Mouse (Mus musculus) adrenal gland, adult (tissue): ENCODE results near the gene Sox5.
"Not testable (repeated sequence)": the region's sequence is repeated elsewhere in the genome, so short reads cannot be mapped to it uniquely, and the experiment has no call there.

Experiments
- DNase-seq, 2 experiments: peaks; one replicate each; pipeline ENCODE4 v3.0.0; 2022 to 2023; ENCODE audit warnings: low spot score in 1 of 2; ENCODE audit not compliant: inconsistent age in 2 of 2

Sox5 gene

GRCm38 (mm10) chr6:144301082-144301481 is 480.7 kb downstream of the Sox5 start:
- DNase-seq: no peak

- DNase-seq: no peak
Measured at GRCm38 (mm10) chr6:144299503-144299858, 482.3 kb downstream of the Sox5 start.

DNA sequence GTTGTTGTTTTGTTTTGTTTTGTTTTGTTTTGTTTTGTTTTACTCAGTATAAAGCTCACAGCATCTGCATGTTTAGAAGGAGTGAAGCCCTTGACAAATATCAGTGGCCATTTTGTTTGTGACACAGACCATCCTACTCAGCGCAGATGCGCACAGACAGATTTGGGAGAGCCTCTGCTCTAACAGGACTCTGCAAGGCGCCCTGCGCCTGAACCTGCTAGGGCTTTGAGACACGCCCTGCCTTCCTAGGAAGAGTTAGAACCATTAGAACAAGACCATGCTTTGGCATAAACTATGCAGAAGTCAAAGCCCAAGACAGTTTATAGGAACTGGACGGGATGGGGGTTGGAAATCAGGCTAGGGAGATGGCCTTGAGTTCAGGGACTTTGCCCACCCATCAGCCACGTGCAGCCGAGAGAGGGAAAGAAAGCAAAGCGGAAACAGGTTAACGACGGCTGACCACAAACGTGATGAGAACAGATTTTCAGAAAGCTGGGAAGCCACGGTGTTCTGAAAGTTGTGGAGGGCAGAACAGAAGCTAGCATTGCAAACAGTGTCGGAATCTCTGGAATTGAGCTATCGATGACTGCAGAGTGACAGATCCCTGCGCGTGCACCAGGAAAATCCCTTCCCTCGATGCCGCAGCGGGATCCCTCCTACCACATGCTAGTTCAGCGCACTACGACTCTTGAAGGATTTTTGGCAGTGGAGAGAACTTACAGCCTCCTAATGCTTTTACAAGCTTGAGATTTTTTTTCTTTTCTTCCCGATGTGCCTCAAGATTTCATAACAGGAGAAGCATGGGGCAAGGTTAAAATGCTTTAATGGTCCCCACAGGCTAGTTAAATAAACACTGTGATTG is 482.9 kb downstream of the Sox5 start:
- DNase-seq: no peak

GRCm38 (mm10) chr6:144297846-144298245 is 483.9 kb downstream of the Sox5 start:
- DNase-seq: no peak

DNA sequence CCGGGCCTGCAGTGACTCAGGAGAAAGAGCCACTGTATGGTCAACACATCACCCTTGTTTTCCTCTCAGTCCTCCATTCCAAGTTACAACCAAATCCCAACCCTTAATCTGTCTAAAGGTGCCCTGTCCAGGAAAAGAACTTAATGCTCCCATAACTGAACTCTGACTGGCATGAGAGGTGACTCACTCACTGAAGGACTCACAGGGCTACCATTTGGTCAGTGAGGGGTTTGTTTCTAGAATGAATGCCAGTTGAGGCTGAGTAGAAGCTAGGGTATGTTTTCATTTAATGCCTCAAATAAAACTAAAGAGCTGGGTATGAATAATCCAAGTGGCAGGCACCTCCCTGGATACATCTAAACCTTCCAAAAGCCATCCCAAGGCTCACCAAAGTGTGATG is 484.6 kb downstream of the Sox5 start:
- no peak for DNase-seq

- DNase-seq: no peak
Measured at GRCm38 (mm10) chr6:144291526-144291925, 490.3 kb downstream of the Sox5 start.

GRCm38 (mm10) chr6:144286122-144286521 is 495.7 kb downstream of the Sox5 start:
- DNase-seq: peak in 1 of 2 experiments; percentile 25

GRCm38 (mm10) chr6:144283191-144283590 is 498.6 kb downstream of the Sox5 start:
- DNase-seq: no peak

- DNase-seq: no peak
Measured at GRCm38 (mm10) chr6:144282756-144283155, 499.0 kb downstream of the Sox5 start.

DNA sequence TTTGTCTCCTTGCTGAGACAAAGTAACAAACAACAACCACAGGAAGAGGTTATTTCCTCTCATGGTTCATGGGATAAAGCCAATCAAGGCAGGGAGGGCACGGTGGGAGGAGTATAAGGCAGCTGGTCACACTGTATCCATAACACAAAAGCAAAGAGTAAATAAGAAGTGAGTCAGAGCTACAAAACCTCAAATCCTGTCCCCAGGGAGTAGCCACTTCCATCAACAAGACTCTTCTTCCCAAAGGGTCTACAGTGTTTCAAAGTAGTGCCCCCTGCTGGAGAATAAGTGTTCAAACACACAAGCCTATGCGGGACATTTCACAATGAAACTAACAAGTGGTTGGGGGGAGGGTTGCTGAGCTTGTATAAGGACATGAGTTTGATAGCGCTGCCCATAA is 500.1 kb downstream of the Sox5 start:
- no peak for DNase-seq

DNA sequence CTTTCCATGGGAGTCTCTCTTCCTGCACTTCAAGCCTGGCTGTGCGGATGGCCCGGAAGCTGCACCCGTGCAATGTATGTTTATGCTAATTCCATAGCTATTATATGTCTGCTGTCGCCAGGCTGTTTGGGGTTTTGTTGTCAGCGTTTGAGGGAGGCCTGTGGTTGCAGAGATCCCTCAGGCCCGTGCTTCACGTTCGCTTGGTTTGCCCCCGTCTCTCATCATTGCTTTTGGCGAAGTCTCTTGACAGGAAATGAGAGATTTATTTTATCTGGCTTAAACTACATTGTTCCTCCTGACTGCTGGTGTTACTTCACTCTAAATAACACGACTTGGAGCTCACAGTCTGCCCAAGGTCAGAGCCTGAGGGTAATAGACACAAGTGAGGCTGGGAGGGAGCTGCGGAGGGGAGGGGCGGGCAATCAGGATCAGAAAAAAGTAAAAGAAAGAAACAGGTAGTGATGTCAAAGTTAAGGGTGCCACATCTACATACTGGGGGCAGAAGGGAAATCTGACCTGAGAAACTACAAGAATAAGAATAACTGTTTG is 503.2 kb downstream of the Sox5 start:
- DNase-seq: peak; percentile 13 to 42

DNA sequence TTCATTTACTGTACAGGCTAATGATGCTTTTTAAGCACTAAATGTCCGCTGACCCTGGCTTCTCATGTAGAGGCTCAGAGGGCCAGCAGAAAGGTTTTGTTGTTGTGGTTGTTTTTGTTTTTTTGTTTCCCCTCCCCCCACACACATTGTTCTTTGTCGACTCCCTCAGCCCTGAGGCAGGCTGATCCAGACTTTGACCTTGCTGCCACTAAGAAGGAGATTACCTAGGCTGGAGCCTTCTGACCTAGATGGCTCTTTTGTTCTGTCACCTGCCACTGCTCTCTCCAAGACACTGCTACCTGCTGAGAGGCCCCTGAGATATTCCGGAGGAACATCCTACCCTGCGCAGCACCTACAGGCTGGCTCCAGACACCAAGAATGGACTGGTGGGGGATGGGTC is 508.4 kb downstream of the Sox5 start:
- DNase-seq: not testable (repeated sequence)

GRCm38 (mm10) chr6:144271326-144271725 is 510.5 kb downstream of the Sox5 start:
- DNase-seq: peak in 1 of 2 experiments; percentile 32

DNA sequence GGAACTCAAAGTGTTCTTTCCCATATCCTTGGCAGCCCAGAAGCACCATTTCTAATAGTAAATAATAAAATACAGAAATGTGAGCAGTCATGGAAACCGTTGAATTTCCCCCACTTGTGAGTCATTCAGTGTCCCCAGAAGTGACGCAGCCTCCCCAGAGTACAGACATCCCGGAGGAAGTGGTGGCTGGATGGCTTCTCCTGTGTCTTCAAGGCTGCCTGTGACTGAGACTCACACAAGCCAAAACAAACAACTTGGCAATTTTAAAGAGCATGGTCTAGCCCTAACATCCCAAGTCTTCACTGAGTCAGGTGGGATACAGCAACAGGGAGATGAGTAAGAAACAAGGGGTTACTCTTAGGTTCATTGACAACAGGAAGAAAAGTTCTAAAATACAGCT is 511.5 kb downstream of the Sox5 start:
- DNase-seq: peak in 1 of 2 experiments; percentile 14

DNA sequence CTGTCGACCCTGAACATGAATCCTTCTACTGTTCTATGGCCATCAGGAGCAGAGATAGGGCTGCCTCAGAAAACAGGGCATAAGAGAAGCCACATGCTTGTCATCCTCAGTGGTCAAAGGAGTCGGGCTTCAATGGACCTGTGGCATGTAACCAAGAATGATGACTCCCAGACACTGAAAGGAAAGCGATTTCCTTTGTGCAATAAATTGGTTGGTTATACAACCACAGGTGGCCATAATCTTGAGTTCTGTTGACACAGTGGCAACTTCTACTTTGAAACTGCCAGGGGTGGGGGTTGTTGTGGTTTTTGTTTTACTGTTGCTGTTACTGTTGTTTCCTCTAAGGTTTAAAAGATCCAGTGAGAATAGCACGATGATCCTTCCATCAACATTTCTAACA is 512.1 kb downstream of the Sox5 start:
- DNase-seq: no peak

DNA sequence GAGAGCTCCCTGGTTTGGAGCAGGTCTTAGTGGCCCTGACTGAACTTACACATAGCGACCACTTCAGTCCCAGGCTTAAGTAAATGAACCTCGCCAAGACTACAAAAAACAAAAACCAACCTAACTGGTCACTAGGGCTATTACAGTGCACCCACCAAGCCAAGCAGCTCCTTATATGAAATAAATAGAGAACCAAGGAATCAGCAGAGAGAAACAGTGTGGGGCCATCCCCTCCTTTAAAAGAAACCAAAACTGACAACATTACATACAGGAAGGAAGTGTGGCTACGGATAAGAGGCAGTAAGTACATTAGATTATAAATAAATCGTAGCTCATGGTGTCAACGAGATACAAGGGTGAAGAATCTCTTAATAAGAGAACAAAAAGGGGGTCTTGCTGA is 516.0 kb downstream of the Sox5 start:
- DNase-seq: no peak

- DNase-seq: no peak
Measured at GRCm38 (mm10) chr6:144265004-144265403, 516.8 kb downstream of the Sox5 start.

GRCm38 (mm10) chr6:144264320-144264915 is 517.4 kb downstream of the Sox5 start:
- no peak for DNase-seq

DNA sequence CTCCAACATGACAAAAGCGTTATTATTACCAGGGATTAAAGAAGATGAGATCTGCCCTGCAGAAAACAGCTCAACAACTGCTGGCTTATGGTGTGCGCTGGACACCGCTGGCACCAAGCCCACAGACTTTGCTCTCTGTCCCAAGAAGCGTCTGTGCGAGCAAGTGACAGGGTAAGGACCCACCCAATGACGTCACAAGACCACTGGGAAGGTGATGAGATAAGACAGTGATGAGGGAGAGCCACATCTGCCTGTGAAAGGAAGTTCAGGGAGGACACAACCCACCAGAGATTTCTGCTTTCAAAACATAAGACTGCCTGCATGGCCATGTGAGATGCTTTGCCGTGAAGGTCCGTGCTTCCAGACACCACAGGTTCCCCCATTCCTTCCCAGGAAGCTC is 525.3 kb downstream of the Sox5 start:
- DNase-seq: no peak

GRCm38 (mm10) chr6:144252191-144252718 is 529.5 kb downstream of the Sox5 start:
- peak in 1 of 2 experiments; percentile 24 for DNase-seq

- no peak for DNase-seq
Measured at GRCm38 (mm10) chr6:144251222-144252170, 530.3 kb downstream of the Sox5 start.
